Mouse (Mus musculus) heart, postnatal 0 days (tissue): Measurements from ENCODE around the gene Nelfa. TPM values are rescaled to one million over a fixed set of nuclear protein-coding genes. Genes with fewer than 3 reads are reported as not detected.
A peak's percentile ranks its signal among the peaks of the same experiment; 100 is the strongest.
"Not testable (repeated sequence)": the region's sequence is repeated elsewhere in the genome, so short reads cannot be mapped to it uniquely, and the experiment has no call there.

Experiments used
- ATAC-seq: fragments of 200-750 bp; cut with Nextera tagmentation; 2 replicates; pipeline ENCODE4 v1.8.0; 2017; ENCODE audit warnings: low read depth, moderate number of reproducible peaks, moderate library complexity; ENCODE audit not compliant: insufficient read depth
- DNase-seq: peaks from one replicate; pipeline ENCODE4 v3.0.0-alpha.2; 2016; ENCODE audit warnings: low spot score
- H3K27ac ChIP-seq: fragments of 300-500 bp; sonication (generic); 2 replicates; pipeline ENCODE4 v1.5.1; 2014; ENCODE audit warnings: low read depth, mild to moderate bottlenecking
- H3K27me3 ChIP-seq: fragments of 300-500 bp; sonication (generic); 2 replicates; pipeline ENCODE4 v1.6.1; 2014; ENCODE audit warnings: low read length, mixed read lengths; ENCODE audit not compliant: control insufficient read depth, insufficient read depth
- H3K36me3 ChIP-seq: fragments of 300-500 bp; sonication (generic); replicated peaks from 2 replicates; pipeline ENCODE4 v1.6.1; 2014; ENCODE audit warnings: low read length, mixed read lengths; ENCODE audit not compliant: control insufficient read depth, insufficient read depth
- H3K4me1 ChIP-seq: fragments of 300-500 bp; sonication (generic); 2 replicates; pipeline ENCODE4 v1.6.1; 2014; ENCODE audit warnings: antibody characterized with exemption; ENCODE audit not compliant: control insufficient read depth, insufficient read depth
- H3K4me2 ChIP-seq: fragments of 300-500 bp; sonication (generic); 2 replicates; pipeline ENCODE4 v1.6.1; 2014; ENCODE audit warnings: low read depth, mild to moderate bottlenecking, low read length, moderate library complexity
- H3K4me3 ChIP-seq: fragments of 300-500 bp; sonication (generic); 2 replicates; pipeline ENCODE4 v1.5.1; 2014; ENCODE audit warnings: low read depth, low read length
- H3K9ac ChIP-seq: fragments of 300-500 bp; sonication (generic); replicated peaks from 2 replicates; pipeline ENCODE4 v1.6.1; 2014; ENCODE audit warnings: low read depth, low read length, mixed read lengths
- H3K9me3 ChIP-seq: fragments of 300-500 bp; sonication (generic); replicated peaks from 2 replicates; pipeline ENCODE4 v1.6.1; 2016; ENCODE audit warnings: low read length; ENCODE audit not compliant: control insufficient read depth
- CTCF ChIP-seq: IDR thresholded peaks from 2 replicates; pipeline ENCODE4 v1.5.1; 2016; ENCODE audit warnings: antibody characterized with exemption, control low read depth, low read depth
- EP300 ChIP-seq: IDR thresholded peaks from 2 replicates; pipeline ENCODE4 v1.6.1; 2016; ENCODE audit warnings: antibody characterized with exemption, low read depth
- WGBS: fragments of 180-500 bp; shearing (Covaris S2); extraction: QIAGEN DNeasy Blood & Tissue Kit; methylation state at CpG from one replicate; pipeline ENCODE4 v1.1.7; 2014; 5-methylcytosine and 5-hydroxymethylcytosine counted together
- polyA plus RNA-seq: library from polyadenylated mRNA; unstranded; fragments of >200 nt; fragmentation: Nextera tagmentation; extraction: Ambion mirVana; gene quantifications from 2 replicates; pipeline ENCODE4 v1.2.1, GENCODE M21; 2015
- total RNA-seq: library from RNA; depleted of rRNA; stranded (reverse); fragments of >200 nt; gene quantifications from 2 replicates; pipeline ENCODE4 v1.2.3, GENCODE M21; 2014; ENCODE audit warnings: low replicate concordance

Nelfa gene
- total and polyA plus RNA-seq, 2 experiments from 2014 or later = 18.9 to 20.6 TPM

GRCm38 (mm10) chr5:33926170-33926569 lies 10.0 kb downstream of the Nelfa start:
- no peak overlapping the region for H3K4me2 ChIP-seq
- TF ChIP-seq EP300 = no peak
- no peak for TF ChIP-seq CTCF
- H3K9ac ChIP-seq = no peak overlapping the region
- H3K27ac ChIP-seq = no peak overlapping the region
- DNase-seq = no peak
- H3K9me3 ChIP-seq = 0 out of 2 replicates have a peak, but pooled peaks cover 11% of the 10 kb centered on the region
- H3K27me3 ChIP-seq = no peaks in the 10 kb centered on the region
- no peak for ATAC-seq
- no peaks in the 10 kb centered on the region for H3K4me1 ChIP-seq
- H3K36me3 ChIP-seq = peaks cover 41% of the 10 kb centered on the region
- no peak overlapping the region for H3K4me3 ChIP-seq

GRCm38 (mm10) chr5:33922566-33922965 lies 13.6 kb downstream of the Nelfa start:
- Histone ChIP-seq H3K4me1 (no peaks in the 10 kb centered on the region), H3K4me3 (no peak overlapping the region), H3K36me3 (peaks cover 46% of the 10 kb centered on the region), H3K27ac (no peak overlapping the region), H3K4me2 (no peak overlapping the region), H3K9me3 (no peaks in the 10 kb centered on the region), H3K9ac (no peak overlapping the region), H3K27me3 (no peaks in the 10 kb centered on the region)
- 75% methylated on average over 2 of the region's 2 CpGs for WGBS
- ATAC-seq (no peak), DNase-seq (no peak)
- TF ChIP-seq EP300 (no peak), CTCF (no peak)

DNA sequence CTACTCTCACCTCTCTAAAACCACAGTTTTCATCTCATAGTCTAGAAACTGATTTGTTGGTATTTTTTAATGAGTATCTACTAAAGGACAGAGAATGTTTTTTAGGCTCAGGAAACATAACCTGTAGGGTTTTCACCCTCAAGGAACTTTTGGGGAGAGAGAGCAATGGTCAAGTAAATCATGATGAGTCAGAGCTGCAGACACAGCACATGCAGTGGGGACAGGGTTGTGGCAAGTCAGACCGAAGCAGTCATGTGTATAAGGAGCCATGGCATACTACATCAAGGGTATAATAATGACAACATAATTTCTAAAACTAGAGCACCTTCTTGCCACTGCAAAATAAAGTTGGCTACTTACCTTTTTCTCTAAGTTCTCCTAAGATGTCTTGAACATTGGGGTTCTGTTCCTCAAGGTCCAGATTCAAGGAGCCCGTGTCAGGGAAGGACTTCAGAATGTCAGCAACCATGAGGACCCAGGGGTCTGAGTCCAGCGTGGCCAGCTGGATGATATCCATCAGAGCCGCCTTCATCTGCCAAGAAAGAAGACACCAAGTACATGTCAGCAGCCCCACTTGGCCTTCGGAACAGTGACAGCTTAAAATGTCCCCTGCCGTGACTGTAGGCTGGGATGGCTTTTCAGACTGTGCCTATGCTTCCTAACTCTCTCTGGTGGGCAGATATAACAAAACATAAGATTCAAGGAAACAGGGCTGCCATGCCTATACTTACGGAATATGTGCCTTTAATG lies 14.6 kb downstream of the Nelfa start:
- no peak overlapping the region for H3K9ac ChIP-seq
- no peak overlapping the region for H3K27ac ChIP-seq
- H3K4me1 ChIP-seq = no peaks in the 10 kb centered on the region
- H3K4me3 ChIP-seq = no peak overlapping the region
- no peak for TF ChIP-seq EP300
- TF ChIP-seq CTCF = no peak
- WGBS = 80% methylated on average over 7 of the region's 7 CpGs
- H3K4me2 ChIP-seq = no peak overlapping the region
- H3K9me3 ChIP-seq = no peaks in the 10 kb centered on the region
- no peak for ATAC-seq
- DNase-seq = no peak
- no peaks in the 10 kb centered on the region for H3K27me3 ChIP-seq
- H3K36me3 ChIP-seq = peaks cover 44% of the 10 kb centered on the region

- no peak for TF ChIP-seq EP300
- TF ChIP-seq CTCF = no peak
- H3K4me3 ChIP-seq = no peak overlapping the region
- WGBS = 39% methylated on average over 4 of the region's 4 CpGs
- no peaks in the 10 kb centered on the region for H3K4me1 ChIP-seq
- no peaks in the 10 kb centered on the region for H3K27me3 ChIP-seq
- peaks cover 46% of the 10 kb centered on the region for H3K36me3 ChIP-seq
- no peaks in the 10 kb centered on the region for H3K9me3 ChIP-seq
- no peak overlapping the region for H3K4me2 ChIP-seq
- ATAC-seq (no peak), DNase-seq (peak; percentile 34)
- H3K27ac ChIP-seq = 0 out of 2 replicates have a peak overlapping the region, but pooled peaks have one; percentile 22
- H3K9ac ChIP-seq = no peak overlapping the region
Measured at GRCm38 (mm10) chr5:33920924-33921323, 15.3 kb downstream of the Nelfa start.

GRCm38 (mm10) chr5:33920037-33920436 lies 16.2 kb downstream of the Nelfa start:
- Histone ChIP-seq H3K9me3 (no peaks in the 10 kb centered on the region), H3K4me1 (no peaks in the 10 kb centered on the region), H3K9ac (no peak overlapping the region), H3K4me3 (no peak overlapping the region), H3K4me2 (no peak overlapping the region), H3K27ac (no peak overlapping the region), H3K27me3 (no peaks in the 10 kb centered on the region), H3K36me3 (peaks cover 50% of the 10 kb centered on the region)
- DNase-seq (no peak), ATAC-seq (no peak)
- WGBS = 89% methylated on average over 2 of the region's 2 CpGs
- TF ChIP-seq EP300 (no peak), CTCF (no peak)

DNA sequence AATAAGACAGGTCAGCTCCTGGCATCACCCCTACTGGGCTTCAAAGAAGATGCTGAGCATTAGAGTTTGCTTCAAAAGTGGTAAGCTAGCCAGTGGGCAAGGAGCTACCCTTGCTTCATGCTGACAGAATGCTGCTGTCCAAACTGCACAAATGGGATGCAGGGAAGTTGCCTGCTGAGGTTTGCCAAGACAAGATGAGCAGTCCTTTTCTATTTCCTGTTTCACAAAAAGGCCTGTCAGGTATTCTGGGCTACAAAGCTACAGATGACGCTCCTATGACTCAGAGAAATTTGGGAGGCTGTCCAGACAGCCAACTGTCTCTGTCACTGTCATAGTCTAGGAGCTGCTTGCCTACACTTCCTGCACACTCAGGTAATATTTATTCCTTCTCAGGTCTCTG lies 16.7 kb downstream of the Nelfa start:
- H3K4me1 ChIP-seq = no peaks in the 10 kb centered on the region
- WGBS = 77% methylated on average over 1 of the region's 1 CpGs
- no peak for DNase-seq
- peaks cover 50% of the 10 kb centered on the region for H3K36me3 ChIP-seq
- H3K27me3 ChIP-seq = no peaks in the 10 kb centered on the region
- no peaks in the 10 kb centered on the region for H3K9me3 ChIP-seq
- TF ChIP-seq CTCF (no peak), EP300 (no peak)
- H3K4me2 ChIP-seq = no peak overlapping the region
- no peak overlapping the region for H3K27ac ChIP-seq
- ATAC-seq = no peak
- no peak overlapping the region for H3K9ac ChIP-seq
- no peak overlapping the region for H3K4me3 ChIP-seq

DNA sequence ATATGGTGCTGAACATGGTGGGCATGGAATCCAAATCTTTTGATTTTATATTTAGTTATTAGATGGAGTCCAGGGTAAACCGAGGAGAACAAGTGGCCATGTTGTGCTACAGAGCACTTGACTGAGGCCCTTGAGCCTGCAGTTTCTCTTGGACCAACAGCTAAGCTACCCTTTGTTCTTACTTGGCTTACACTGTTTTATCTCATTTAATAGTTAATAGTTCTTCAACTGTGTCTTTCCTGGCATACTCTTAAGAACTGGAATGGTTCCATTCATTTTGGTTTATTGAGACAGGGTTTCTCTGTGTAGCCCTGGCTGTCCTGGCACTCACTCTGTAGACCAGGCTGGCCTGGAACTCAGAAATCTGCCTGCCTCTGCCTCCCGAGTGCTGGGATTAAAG lies 19.6 kb downstream of the Nelfa start:
- not testable (repeated sequence) for H3K9me3 ChIP-seq, ATAC-seq, H3K9ac ChIP-seq, H3K27me3 ChIP-seq, H3K4me3 ChIP-seq, H3K4me2 ChIP-seq, H3K27ac ChIP-seq, DNase-seq, H3K4me1 ChIP-seq
- WGBS = 99% methylated on average over 2 of the region's 2 CpGs
- peaks cover 59% of the 10 kb centered on the region for H3K36me3 ChIP-seq

DNA sequence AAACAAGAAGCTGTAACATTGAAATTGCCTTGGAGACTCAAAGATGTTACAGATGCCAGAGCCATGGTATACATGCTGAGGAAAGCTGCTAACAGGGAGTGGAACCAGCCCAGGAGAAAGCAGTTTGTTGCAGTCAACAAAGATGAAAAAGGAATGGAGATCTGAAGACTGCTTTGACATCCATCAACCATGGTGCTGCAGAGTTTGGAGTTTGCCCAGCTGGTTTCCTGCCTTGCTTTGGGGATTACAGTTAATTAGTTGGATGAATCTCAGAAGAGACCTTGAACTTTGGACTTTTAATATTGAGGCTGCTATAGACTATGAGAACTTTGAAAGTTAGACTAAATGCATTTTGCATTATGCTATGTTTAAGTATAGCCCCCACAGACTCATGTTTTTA lies 21.2 kb downstream of the Nelfa start:
- not testable (repeated sequence) for H3K4me2 ChIP-seq, ATAC-seq, H3K9ac ChIP-seq, H3K27me3 ChIP-seq, H3K4me1 ChIP-seq, H3K27ac ChIP-seq, H3K4me3 ChIP-seq, H3K9me3 ChIP-seq, DNase-seq
- peaks cover 43% of the 10 kb centered on the region for H3K36me3 ChIP-seq
